Mouse (Mus musculus) fat pad, adult 2 months (tissue): Measurements from ENCODE around the gene Slc38a8.

Experiments used
- DNase-seq: peaks from one replicate; pipeline ENCODE4 v3.0.0-alpha.2; 2011; ENCODE audit warnings: low read depth, low spot score; ENCODE audit errors: extremely low read depth

Gene Slc38a8

GRCm38 (mm10) chr8:119496848-119497247 is 4.7 kb downstream of the Slc38a8 start:
- DNase-seq: no peak

- DNase-seq: no peak
Observed at GRCm38 (mm10) chr8:119487093-119487492, 14.4 kb downstream of the Slc38a8 start.

- no peak for DNase-seq
Observed at GRCm38 (mm10) chr8:119484145-119484896, 17.2 kb downstream of the Slc38a8 start.

- no peak for DNase-seq
Observed at GRCm38 (mm10) chr8:119478684-119479083, 22.8 kb downstream of the Slc38a8 start.

- no peak for DNase-seq
Observed at GRCm38 (mm10) chr8:119468091-119468490, 33.4 kb downstream of the Slc38a8 start.

GRCm38 (mm10) chr8:119466794-119467193 is 34.7 kb downstream of the Slc38a8 start:
- DNase-seq: no peak

- no peak for DNase-seq
Observed at GRCm38 (mm10) chr8:119466105-119466504, 35.4 kb downstream of the Slc38a8 start.

- DNase-seq: no peak
Observed at GRCm38 (mm10) chr8:119463709-119464108, 37.8 kb downstream of the Slc38a8 start.

GRCm38 (mm10) chr8:119461356-119461755 is 40.1 kb downstream of the Slc38a8 start:
- DNase-seq: no peak

- DNase-seq: no peak
Observed at GRCm38 (mm10) chr8:119459724-119460123, 41.8 kb downstream of the Slc38a8 start.

GRCm38 (mm10) chr8:119456045-119456444 is 45.5 kb downstream of the Slc38a8 start:
- no peak for DNase-seq

GRCm38 (mm10) chr8:119452919-119453318 is 48.6 kb downstream of the Slc38a8 start:
- DNase-seq: no peak

- no peak for DNase-seq
Observed at GRCm38 (mm10) chr8:119451131-119451530, 50.4 kb downstream of the Slc38a8 start.

- DNase-seq: no peak
Observed at GRCm38 (mm10) chr8:119449627-119450026, 51.9 kb downstream of the Slc38a8 start.

- DNase-seq: no peak
Observed at GRCm38 (mm10) chr8:119447781-119448170, 53.7 kb downstream of the Slc38a8 start.

- DNase-seq: no peak
Observed at GRCm38 (mm10) chr8:119446990-119447780, 54.3 kb downstream of the Slc38a8 start.

- DNase-seq: no peak
Observed at GRCm38 (mm10) chr8:119446211-119446989, 55.1 kb downstream of the Slc38a8 start, which contains the start of gene Necab2. Necab2 (plus strand) TSS chr8:119446719.

- no peak for DNase-seq
Observed at GRCm38 (mm10) chr8:119442970-119443369, 58.5 kb downstream of the Slc38a8 start.

GRCm38 (mm10) chr8:119442013-119442412 is 59.5 kb downstream of the Slc38a8 start:
- no peak for DNase-seq

- DNase-seq: no peak
Observed at GRCm38 (mm10) chr8:119440952-119441270, 60.6 kb downstream of the Slc38a8 start.

GRCm38 (mm10) chr8:119440250-119440951 is 61.1 kb downstream of the Slc38a8 start:
- DNase-seq: peak; percentile 89
